Mouse (Mus musculus) bone marrow macrophage, adult 2 months (primary cell): Measurements from ENCODE around the gene Gm3045. TPM values are rescaled to one million over a fixed set of nuclear protein-coding genes. Genes with fewer than 3 reads are reported as not detected.

ENCODE experiments used
- H3K27ac ChIP-seq: 2 replicates; pipeline ENCODE4 v1.5.1; 2012; ENCODE audit warnings: low read depth, low read length; ENCODE audit not compliant: insufficient read depth
- H3K4me1 ChIP-seq: 2 replicates; pipeline ENCODE4 v1.6.1; 2012; ENCODE audit warnings: low read length; ENCODE audit not compliant: control insufficient read depth, insufficient read depth
- H3K4me3 ChIP-seq: 2 replicates; pipeline ENCODE4 v1.5.1; 2012; ENCODE audit warnings: mild to moderate bottlenecking, low read length, moderate library complexity; ENCODE audit not compliant: insufficient read depth
- CTCF ChIP-seq: IDR thresholded peaks from 2 replicates; pipeline ENCODE4 v1.5.1; 2012; ENCODE audit warnings: low read depth, mild to moderate bottlenecking, low read length, moderate library complexity
- POLR2A ChIP-seq: IDR thresholded peaks from 2 replicates; pipeline ENCODE4 v1.6.1; 2012; ENCODE audit warnings: mild to moderate bottlenecking, low read depth, low read length, borderline replicate concordance
- polyA plus RNA-seq: library from polyadenylated mRNA; stranded (reverse); fragments of >200 nt; gene quantifications from 2 replicates; pipeline ENCODE4 v1.2.4, GENCODE M21; 2012; ENCODE audit not compliant: missing spikeins, insufficient read depth, insufficient read length

The Gm3045 gene
- polyA plus RNA-seq, 1 experiment = not detected

DNA sequence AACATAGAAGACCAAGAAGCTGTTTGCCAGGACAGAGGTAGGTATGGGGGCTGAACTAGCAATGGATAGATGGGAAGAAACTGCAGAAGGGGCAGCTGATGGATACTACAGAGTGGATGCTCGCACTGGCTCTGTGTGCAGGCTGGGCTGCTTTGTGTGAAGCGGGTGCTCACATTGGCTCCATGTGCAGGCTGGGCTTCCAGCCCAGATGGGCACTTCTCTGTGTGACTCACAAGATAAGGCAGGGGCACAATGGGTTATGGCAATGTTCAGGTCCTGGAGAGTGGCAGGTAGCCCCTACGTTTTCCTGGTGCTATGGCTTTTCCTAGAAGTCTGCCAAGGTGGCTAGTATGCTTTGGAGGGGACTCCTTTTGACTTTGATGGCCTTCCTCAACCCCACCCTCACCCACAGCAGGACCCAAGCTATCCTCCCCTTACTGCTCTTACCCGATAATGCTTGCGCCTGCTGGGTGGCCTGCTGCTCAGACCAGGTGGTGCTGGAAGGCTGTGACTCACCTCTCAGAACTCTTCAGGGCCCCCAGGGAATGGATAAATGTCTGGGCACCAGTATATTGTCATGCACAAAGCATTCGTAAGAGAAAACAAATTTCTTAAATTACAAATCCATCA lies 21.8 kb upstream of the Gm3045 start:
- Histone ChIP-seq H3K4me1 (no peaks in the 10 kb centered on the region), H3K27ac (no peak overlapping the region), H3K4me3 (no peak overlapping the region)
- TF ChIP-seq POLR2A (no peak), CTCF (no peak)

DNA sequence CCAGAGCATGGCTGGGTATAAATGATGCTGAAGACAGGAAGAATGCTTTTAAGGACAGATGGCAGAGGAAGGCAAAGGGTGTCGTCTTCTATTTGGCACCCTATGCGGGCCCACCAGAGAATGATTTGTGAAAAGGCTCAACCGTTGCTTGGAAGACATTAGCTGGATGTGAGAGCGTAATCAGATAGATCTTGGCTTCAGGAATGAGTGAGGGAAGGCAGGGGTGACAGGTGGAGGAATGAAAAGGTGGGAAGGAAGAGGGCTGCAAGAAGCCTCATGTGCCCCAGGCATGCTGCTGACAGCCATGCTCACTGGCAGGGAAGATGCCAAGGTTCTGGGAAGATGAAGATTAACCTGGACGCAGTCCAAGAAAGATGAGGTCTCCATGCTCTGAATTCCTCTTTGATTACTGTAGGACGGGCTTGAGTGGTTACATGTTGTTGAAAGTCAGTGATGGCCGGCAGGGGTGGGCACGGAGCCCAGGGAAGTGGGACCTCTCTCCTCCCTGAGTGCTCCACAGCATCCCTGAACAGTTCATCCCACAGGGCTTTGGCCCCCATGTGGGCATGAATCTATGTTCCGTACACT lies 14.0 kb upstream of the Gm3045 start:
- H3K4me1 ChIP-seq = no peaks in the 10 kb centered on the region
- H3K27ac ChIP-seq = no peak overlapping the region
- no peak overlapping the region for H3K4me3 ChIP-seq
- TF ChIP-seq POLR2A = no peak
- TF ChIP-seq CTCF = no peak

GRCm38 (mm10) chr13:56418685-56419483 lies 7.5 kb upstream of the Gm3045 start:
- H3K4me1 ChIP-seq = no peaks in the 10 kb centered on the region
- no peak for TF ChIP-seq POLR2A
- TF ChIP-seq CTCF = no peak
- no peak overlapping the region for H3K27ac ChIP-seq
- H3K4me3 ChIP-seq = no peak overlapping the region

DNA sequence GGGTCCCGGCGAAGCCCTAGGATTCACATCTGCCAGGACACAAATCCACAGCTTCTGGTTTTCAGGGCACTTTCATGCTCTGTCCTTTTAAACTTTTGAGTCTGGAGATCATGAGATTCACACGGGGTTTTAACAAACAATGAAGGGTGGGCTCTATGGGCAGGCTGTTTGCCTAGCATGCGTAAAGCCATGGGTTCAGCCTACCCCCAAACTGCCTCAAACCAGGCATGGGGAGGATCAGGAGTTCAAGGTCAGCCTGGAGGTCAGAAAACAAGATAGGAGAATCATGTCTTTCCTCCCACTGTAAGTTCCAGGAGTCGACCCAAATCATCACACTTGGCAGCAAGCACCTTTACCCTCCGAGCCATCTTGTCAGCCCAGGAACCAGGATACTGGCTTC lies 6.9 kb upstream of the Gm3045 start:
- H3K4me3 ChIP-seq = no peak overlapping the region
- TF ChIP-seq POLR2A (no peak), CTCF (no peak)
- H3K27ac ChIP-seq = no peak overlapping the region
- H3K4me1 ChIP-seq = no peaks in the 10 kb centered on the region

- TF ChIP-seq POLR2A = no peak
- TF ChIP-seq CTCF = peak; percentile 17; the same call in 1 of the 2 replicates
- Histone ChIP-seq H3K27ac (no peak overlapping the region), H3K4me3 (no peak overlapping the region), H3K4me1 (no peaks in the 10 kb centered on the region)
Measured at GRCm38 (mm10) chr13:56422072-56422723, 4.2 kb upstream of the Gm3045 start.

DNA sequence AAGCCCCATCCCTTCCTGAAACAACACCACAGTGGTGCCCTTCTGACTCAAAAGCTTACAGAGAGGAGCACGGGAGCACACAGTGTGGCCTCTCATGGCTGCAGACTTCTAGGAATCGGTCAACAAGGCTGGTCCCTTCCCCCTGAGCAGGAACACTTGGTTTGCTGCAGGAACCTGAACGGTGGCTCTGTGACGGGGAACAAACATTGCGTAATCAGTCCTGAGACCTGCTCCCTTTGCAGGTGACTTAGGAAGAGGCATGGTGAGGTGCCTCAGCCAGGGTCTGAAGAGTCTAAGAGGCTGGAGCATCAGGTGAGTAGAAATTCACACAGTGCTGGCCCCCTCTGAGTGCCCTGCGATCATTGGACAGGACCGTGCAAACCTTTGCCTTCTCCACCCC lies 463 bp upstream of the Gm3045 start:
- TF ChIP-seq POLR2A (no peak), CTCF (no peak)
- Histone ChIP-seq H3K27ac (no peak overlapping the region), H3K4me3 (no peak overlapping the region), H3K4me1 (no peaks in the 10 kb centered on the region)

DNA sequence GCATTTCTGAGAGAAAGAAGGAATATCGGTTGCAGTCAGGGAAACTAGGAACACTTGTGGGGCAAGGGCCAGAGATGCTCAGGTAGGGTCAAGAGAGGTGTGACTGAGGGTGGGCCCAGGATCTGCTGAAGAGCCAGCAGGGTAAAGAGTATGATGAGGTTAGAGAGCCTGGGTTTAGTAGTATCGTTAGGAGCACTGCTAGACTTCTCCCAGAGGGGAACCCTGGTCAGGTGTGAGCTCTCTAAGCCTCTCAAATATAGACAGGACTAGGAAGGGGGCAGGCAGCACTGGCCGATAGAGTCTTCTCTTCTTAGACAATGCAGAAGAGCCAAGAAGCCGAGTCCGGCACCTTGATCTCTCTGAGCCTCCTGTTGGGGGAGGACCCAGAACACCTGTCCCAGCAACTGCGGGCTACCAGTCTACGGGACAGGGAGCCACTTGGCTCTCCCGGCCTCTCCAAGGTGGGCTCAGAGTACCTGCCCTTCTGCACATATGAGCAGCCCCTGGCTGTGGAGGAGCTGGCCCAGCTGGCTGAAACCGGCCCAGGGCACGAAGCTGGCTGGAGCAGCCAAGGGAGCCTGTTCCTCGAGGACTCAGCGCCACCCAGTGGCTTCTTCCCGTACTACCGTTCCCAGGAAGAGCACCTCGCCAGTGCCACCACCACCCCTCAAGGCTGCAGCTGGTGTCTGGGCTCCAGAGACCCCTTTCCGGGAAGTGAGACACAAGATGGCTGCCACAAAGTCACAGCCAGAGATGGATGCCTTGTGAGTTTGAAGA lies 2.5 kb downstream of the Gm3045 start:
- no peak for TF ChIP-seq POLR2A
- peak; percentile 7; the same call in 1 of the 2 replicates for TF ChIP-seq CTCF
- no peak overlapping the region for H3K4me3 ChIP-seq

DNA sequence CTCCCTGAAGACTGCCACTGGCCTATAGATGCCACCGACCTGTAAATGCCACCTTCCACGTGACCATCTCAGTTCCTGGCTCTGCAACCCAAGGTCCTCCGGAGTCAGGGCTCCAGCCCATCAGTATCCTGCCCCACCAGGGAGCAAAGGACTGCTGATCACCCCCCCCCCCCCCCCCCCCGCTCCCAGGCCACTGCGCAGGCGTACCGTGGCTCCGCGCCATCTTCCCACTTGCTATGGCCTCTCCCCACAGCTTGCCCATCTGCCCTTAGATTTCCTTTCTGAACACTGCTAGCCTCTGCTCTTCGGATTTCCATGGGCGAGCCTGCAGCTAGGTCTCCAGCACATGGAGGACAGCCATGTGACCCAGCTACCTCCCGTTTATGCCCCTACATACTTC lies 6.1 kb downstream of the Gm3045 start:
- TF ChIP-seq POLR2A = no peak
- TF ChIP-seq CTCF = no peak
- Histone ChIP-seq H3K27ac (no peak overlapping the region), H3K4me3 (no peak overlapping the region), H3K4me1 (no peaks in the 10 kb centered on the region)

More for the DNA sequence above, 2.5 kb downstream of the Gm3045 start:
- no peaks in the 10 kb centered on the region for H3K4me1 ChIP-seq
- H3K27ac ChIP-seq = no peak overlapping the region

DNA sequence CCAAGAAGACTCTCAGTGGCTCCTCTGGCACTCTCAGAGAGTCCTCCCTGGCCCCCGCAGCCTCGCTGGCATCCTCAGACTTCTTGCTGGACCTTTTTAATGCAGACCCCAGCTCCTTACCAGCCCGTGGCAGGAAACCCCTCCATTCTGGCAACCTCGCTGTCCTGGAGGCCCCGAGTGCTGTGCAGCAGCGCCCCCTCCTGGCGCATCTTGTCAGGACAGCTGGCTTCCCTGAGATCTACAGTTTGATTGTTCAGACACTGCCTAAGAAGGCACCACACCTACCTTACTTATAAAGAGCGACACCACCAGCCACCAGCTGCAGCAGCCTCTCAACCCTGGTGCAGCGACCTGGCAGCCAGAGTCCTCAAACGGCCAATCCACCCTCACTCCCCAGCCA lies 7.1 kb downstream of the Gm3045 start:
- no peak overlapping the region for H3K4me3 ChIP-seq
- no peak for TF ChIP-seq POLR2A
- peak; percentile 81; the same call in 1 of the 2 replicates for TF ChIP-seq CTCF
- H3K27ac ChIP-seq = no peak overlapping the region
- no peaks in the 10 kb centered on the region for H3K4me1 ChIP-seq

DNA sequence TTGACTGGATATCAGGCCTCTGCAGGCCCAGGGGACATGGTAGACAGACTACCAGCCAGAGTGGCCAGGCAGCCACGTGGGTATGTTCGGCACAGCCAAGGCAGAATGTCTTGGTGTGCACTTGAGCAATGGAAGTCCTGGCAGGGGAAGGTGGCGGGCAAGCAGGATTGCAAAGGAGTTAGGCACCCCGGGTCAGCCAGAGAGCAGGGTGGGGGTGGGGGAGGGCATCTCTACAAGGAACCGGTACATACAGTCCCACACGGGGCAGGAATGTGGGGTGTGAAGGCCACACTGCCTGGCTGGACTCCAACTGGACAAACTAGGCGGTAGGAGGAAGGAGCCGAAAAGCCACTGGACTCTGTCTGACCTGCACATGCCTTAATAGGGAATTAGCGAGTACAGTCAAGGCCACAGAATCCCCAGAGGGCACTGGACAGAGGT lies 7.9 kb downstream of the Gm3045 start:
- TF ChIP-seq POLR2A (no peak), CTCF (no peak)
- Histone ChIP-seq H3K27ac (no peak overlapping the region), H3K4me3 (no peak overlapping the region), H3K4me1 (no peaks in the 10 kb centered on the region)
